Mouse (Mus musculus) megakaryocyte, embryonic 14.5 days (primary cell): ENCODE data around the gene Zfp626.

ENCODE experiments used
- FLI1 ChIP-seq: IDR thresholded peaks from 2 replicates; pipeline ENCODE4 v1.6.1; 2012; ENCODE audit warnings: low read length, inconsistent platforms, mixed read lengths
- GATA1 ChIP-seq: IDR thresholded peaks from 3 replicates; pipeline ENCODE4 v1.6.1; 2012; ENCODE audit warnings: mixed read lengths, low read length, inconsistent platforms, borderline replicate concordance

- no peak for TF ChIP-seq GATA1
- TF ChIP-seq FLI1 = no peak
Measured at GRCm38 (mm10) chr7:27837896-27838295, 30.9 kb downstream of the Zfp626 start.
